Mouse (Mus musculus) limb, embryonic 13.5 days (tissue): ENCODE data around the gene Efna3. TPM values are rescaled to one million over a fixed set of nuclear protein-coding genes. Genes with fewer than 3 reads are reported as not detected.
A peak's percentile ranks its signal among the peaks of the same experiment; 100 is the strongest.

Experiments used
- ATAC-seq: fragments of 200-750 bp; cut with Nextera tagmentation; 2 replicates; pipeline ENCODE4 v1.8.0; 2017; ENCODE audit warnings: low read depth, moderate number of reproducible peaks, moderate TSS enrichment; ENCODE audit not compliant: low FRiP score
- H3K27ac ChIP-seq: fragments of 300-500 bp; sonication (generic); 2 replicates; pipeline ENCODE4 v1.5.1; 2015; ENCODE audit warnings: inconsistent platforms, mild to moderate bottlenecking, moderate library complexity
- H3K27me3 ChIP-seq: fragments of 300-500 bp; sonication (generic); 2 replicates; pipeline ENCODE4 v1.6.1; 2015; ENCODE audit warnings: mild to moderate bottlenecking, inconsistent platforms
- H3K36me3 ChIP-seq: fragments of 300-500 bp; sonication (generic); 2 replicates; pipeline ENCODE4 v1.6.1; 2015; ENCODE audit warnings: inconsistent platforms, mild to moderate bottlenecking, moderate library complexity
- H3K4me1 ChIP-seq: fragments of 300-500 bp; sonication (generic); 2 replicates; pipeline ENCODE4 v1.6.1; 2015; ENCODE audit warnings: inconsistent platforms
- H3K4me2 ChIP-seq: fragments of 300-500 bp; sonication (generic); replicated peaks from 2 replicates; pipeline ENCODE4 v1.6.1; 2015; ENCODE audit warnings: inconsistent platforms, mild to moderate bottlenecking, moderate library complexity
- H3K4me3 ChIP-seq: fragments of 300-500 bp; sonication (generic); 2 replicates; pipeline ENCODE4 v1.5.1; 2015; ENCODE audit warnings: moderate library complexity, mild to moderate bottlenecking, inconsistent platforms
- H3K9ac ChIP-seq: fragments of 300-500 bp; sonication (generic); 2 replicates; pipeline ENCODE4 v1.6.1; 2015; ENCODE audit warnings: mild to moderate bottlenecking, inconsistent platforms
- H3K9me3 ChIP-seq: fragments of 300-500 bp; sonication (generic); 2 replicates; pipeline ENCODE4 v1.6.1; 2016; ENCODE audit warnings: inconsistent platforms
- WGBS: fragments of 180-500 bp; shearing (Covaris S2); methylation state at CpG from one replicate; pipeline ENCODE4 v1.1.7; 2015; 5-methylcytosine and 5-hydroxymethylcytosine counted together
- polyA plus RNA-seq: library from polyadenylated mRNA; unstranded; fragments of >200 nt; fragmentation: Nextera tagmentation; extraction: Ambion mirVana; gene quantifications from 2 replicates; pipeline ENCODE4 v1.2.1, GENCODE M21; 2015

Efna3 gene
- polyA plus RNA-seq, 1 experiment from 2014 or later = 30.6 TPM

DNA sequence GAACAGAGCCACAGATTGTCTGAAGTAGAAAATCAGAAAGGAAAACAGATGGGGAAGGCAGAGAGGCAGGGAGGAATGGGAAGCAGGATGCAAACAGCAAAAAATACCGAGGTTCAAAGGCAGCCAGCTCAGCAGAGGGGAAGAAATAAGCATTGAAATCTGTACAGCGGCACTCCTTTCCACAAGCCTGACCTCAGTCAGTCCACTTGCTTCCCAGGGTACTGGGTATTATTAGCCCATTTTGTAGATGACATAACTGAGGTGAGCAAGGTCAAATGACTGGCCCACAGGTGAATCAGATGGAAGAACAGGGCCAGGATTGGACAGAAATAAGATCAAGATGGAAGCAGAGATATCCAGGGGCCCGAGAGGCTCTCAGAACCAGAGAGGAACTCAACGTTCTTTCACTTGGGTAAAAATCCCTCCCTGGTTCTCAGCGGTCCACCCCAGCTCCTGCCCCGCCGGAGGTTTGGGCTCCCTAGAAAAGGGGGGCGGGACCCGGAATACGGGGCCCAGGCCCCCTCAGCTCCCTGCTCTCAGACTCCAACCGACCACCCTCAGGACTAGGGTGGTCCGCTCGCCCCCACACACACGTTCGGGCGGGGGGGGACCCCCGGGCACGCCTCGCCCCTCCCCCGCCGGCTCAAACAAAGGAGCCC is 14.4 kb upstream of the Efna3 start:
- under 1% methylated on average over 17 of the region's 21 CpGs for WGBS
- H3K36me3 ChIP-seq = peaks cover 38% of the 10 kb centered on the region
- no peaks in the 10 kb centered on the region for H3K27me3 ChIP-seq
- peak overlapping the region; percentile 94 for H3K27ac ChIP-seq
- no peaks in the 10 kb centered on the region for H3K9me3 ChIP-seq
- peaks cover 75% of the 10 kb centered on the region for H3K4me1 ChIP-seq
- H3K4me2 ChIP-seq = peak overlapping the region; percentile 92
- peak overlapping the region; percentile 97 for H3K9ac ChIP-seq
- peak overlapping the region; percentile 88 for H3K4me3 ChIP-seq
- ATAC-seq = no peak; the same call in 1 of the 2 replicates

DNA sequence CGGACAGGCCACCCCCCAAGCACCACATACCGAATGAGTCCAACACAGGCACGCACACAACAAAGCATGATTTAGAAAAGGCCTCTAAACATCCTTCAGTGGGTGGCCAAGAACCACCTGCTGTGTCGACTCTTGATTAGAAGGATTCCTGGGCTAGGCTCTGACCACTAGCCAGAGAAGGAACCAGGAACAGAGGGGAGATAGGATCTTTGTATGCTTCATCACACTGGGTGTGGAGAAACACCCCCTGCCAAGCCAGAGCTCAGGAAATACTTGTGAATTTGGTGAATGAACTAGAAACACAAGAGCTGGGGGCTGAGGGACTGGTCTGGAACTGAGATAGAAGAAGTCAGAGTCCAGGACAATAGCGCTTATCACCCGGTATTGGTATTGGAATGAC is 13.8 kb upstream of the Efna3 start:
- peaks cover 81% of the 10 kb centered on the region for H3K4me1 ChIP-seq
- peak overlapping the region; percentile 92 for H3K4me2 ChIP-seq
- H3K27ac ChIP-seq = peak overlapping the region; percentile 94; the same call in 1 of the 2 replicates
- H3K9ac ChIP-seq = peak overlapping the region; percentile 97
- H3K36me3 ChIP-seq = peaks cover 32% of the 10 kb centered on the region
- no peak for ATAC-seq
- H3K9me3 ChIP-seq = no peaks in the 10 kb centered on the region
- WGBS = 13% methylated on average over 6 of the region's 6 CpGs
- no peaks in the 10 kb centered on the region for H3K27me3 ChIP-seq
- H3K4me3 ChIP-seq = peak overlapping the region; percentile 88

DNA sequence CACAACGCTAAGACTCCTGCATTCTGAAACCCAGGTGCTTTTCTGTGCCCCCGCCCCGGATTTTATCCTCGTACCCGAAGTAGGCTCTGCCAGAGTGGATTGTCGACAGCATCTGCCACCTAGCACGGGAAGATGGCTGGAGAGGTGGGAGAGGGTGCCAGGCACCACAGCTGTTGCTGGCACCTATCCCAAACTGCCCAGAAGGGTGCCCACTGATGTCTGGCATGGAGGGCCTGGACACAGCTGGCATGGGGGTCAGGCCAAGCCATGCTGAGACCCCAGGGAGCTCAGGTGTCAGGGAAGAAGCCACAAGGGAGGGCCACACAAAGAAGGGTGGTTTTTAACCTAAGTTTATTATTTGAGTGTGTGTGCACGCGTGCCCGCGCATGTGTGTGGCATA is 10.3 kb upstream of the Efna3 start:
- WGBS = 50% methylated on average over 11 of the region's 11 CpGs
- peaks cover 26% of the 10 kb centered on the region for H3K36me3 ChIP-seq
- H3K9me3 ChIP-seq = no peaks in the 10 kb centered on the region
- no peak for ATAC-seq
- no peak overlapping the region for H3K27ac ChIP-seq
- H3K27me3 ChIP-seq = no peaks in the 10 kb centered on the region
- peaks cover 62% of the 10 kb centered on the region for H3K4me1 ChIP-seq
- H3K9ac ChIP-seq = no peak overlapping the region
- H3K4me3 ChIP-seq = no peak overlapping the region
- peak overlapping the region; percentile 11 for H3K4me2 ChIP-seq

DNA sequence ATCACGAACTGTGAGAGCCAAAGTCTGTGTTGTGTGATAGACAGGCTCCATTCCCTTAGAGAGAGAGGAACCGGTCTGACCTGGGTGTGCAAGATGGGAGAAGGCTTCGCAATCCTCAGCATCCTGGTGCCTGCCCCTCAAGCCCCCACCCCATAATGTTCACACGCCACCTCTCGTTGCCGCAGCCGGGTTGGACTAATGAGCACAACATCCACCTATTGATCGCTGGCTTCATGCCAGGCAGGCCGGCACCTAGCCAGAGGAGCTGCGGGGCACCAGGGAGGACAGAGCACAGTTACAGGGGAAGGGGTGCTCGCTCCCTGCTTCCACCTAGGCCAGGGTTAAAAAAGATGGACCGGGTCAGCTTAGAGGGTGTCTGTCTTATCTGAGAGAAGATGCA is 9.7 kb upstream of the Efna3 start:
- no peak overlapping the region for H3K4me3 ChIP-seq
- 25% methylated on average over 12 of the region's 12 CpGs for WGBS
- no peak overlapping the region; the same call in 1 of the 2 replicates for H3K27ac ChIP-seq
- H3K36me3 ChIP-seq = peaks cover 26% of the 10 kb centered on the region
- H3K9me3 ChIP-seq = no peaks in the 10 kb centered on the region
- H3K27me3 ChIP-seq = no peaks in the 10 kb centered on the region; the same call in 1 of the 2 replicates
- no peak for ATAC-seq
- peak overlapping the region; percentile 1; the same call in 1 of the 2 replicates for H3K4me2 ChIP-seq
- H3K4me1 ChIP-seq = peaks cover 66% of the 10 kb centered on the region
- no peak overlapping the region for H3K9ac ChIP-seq

DNA sequence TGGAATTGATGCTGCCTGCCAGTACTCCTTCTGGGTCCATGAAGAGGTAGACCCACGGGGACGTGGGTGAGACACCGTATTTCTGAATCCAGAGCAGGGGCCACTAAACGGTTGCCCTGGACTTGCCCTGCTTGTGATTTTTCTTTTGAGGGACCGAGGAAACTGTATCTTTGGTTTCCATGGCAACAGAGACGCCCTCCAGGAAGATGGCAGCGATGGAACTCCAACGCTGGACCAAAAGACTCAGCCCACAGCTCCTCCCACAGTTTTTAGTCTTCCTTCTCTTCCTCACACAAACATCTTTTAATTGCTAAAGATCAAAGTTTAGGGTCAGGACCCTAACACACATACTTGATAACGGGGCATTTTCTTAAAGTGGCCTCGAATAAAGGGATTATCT is 9.2 kb upstream of the Efna3 start:
- Histone ChIP-seq H3K27me3 (no peaks in the 10 kb centered on the region; the same call in 1 of the 2 replicates), H3K9ac (no peak overlapping the region), H3K4me1 (peaks cover 70% of the 10 kb centered on the region), H3K36me3 (peaks cover 26% of the 10 kb centered on the region), H3K27ac (no peak overlapping the region), H3K9me3 (no peaks in the 10 kb centered on the region), H3K4me3 (no peak overlapping the region), H3K4me2 (no peak overlapping the region)
- 47% methylated on average over 10 of the region's 10 CpGs for WGBS
- ATAC-seq = no peak

DNA sequence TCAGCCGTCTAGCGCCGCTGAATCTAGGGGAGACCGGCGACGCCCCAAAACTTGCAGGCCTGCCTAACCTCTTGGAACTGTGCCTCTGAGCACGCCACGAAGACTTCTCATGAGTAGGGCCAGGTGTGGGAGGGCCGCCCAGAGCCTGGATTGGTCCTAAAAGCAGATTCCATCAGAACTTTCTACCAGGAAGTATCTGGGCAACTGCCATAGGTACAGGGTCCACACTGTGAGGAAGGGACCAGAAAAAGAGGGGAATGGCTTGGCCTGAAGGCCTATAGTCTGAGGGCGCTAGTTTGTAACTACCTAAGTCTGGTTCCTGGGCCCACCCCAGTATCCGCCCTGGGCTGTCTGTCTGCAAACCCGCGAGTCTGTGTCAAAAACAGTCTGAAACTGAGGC is 8.8 kb upstream of the Efna3 start:
- 70% methylated on average over 13 of the region's 13 CpGs for WGBS
- Histone ChIP-seq H3K27me3 (no peaks in the 10 kb centered on the region; the same call in 1 of the 2 replicates), H3K9ac (no peak overlapping the region), H3K4me1 (peaks cover 66% of the 10 kb centered on the region), H3K9me3 (no peaks in the 10 kb centered on the region), H3K4me2 (no peak overlapping the region), H3K27ac (no peak overlapping the region), H3K36me3 (peaks cover 26% of the 10 kb centered on the region), H3K4me3 (no peak overlapping the region)
- ATAC-seq = no peak

DNA sequence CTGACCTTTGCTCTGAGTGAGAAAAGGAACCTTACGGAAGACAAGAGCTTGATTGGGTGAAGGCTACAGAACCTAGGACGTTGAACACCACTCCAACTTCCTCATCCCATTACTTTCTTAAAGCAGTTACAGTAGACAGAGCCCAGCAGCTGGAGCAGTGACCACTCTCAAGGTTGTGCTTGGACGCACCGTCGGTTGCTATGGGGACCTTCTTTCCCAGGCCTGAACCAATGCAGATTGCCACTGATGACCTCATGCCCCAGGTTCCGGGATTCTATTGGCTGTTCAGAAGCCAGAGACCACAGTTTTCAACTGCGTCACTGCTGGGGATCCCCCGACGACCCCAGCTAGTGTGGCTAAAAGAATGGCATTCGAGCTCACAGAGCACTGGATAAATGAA is 8.2 kb upstream of the Efna3 start:
- no peak overlapping the region for H3K4me3 ChIP-seq
- no peaks in the 10 kb centered on the region for H3K9me3 ChIP-seq
- 20% methylated on average over 10 of the region's 10 CpGs for WGBS
- 0 out of 2 replicates have a peak, but pooled peaks have one; percentile 49 for ATAC-seq
- H3K36me3 ChIP-seq = peaks cover 26% of the 10 kb centered on the region
- H3K27ac ChIP-seq = no peak overlapping the region
- no peak overlapping the region for H3K4me2 ChIP-seq
- H3K4me1 ChIP-seq = peaks cover 60% of the 10 kb centered on the region
- H3K27me3 ChIP-seq = no peaks in the 10 kb centered on the region; the same call in 1 of the 2 replicates
- no peak overlapping the region for H3K9ac ChIP-seq

DNA sequence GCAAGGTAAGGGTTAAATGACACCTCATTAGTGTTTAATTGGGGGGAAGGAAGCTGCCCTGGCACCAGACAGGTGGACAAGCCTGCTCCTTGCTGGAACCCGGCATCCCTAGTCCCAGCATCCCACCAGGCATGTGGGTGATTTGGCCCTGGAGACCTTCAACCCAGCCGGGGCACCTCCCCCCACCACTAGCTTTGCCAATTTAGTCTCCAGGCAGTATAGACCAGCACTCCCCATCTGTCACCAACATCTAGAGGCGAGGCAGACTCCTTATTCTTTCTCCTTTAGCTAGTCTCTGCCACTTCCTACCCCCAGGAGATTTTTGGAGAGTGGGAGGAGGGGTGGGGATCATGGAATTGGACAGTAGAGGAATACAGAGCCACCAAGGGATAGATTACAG is 7.6 kb upstream of the Efna3 start:
- Histone ChIP-seq H3K27ac (no peak overlapping the region), H3K4me1 (peaks cover 54% of the 10 kb centered on the region), H3K27me3 (no peaks in the 10 kb centered on the region; the same call in 1 of the 2 replicates), H3K9ac (no peak overlapping the region), H3K36me3 (peaks cover 26% of the 10 kb centered on the region), H3K4me3 (no peak overlapping the region), H3K4me2 (no peak overlapping the region), H3K9me3 (no peaks in the 10 kb centered on the region)
- WGBS = 33% methylated on average over 3 of the region's 3 CpGs
- no peak for ATAC-seq

DNA sequence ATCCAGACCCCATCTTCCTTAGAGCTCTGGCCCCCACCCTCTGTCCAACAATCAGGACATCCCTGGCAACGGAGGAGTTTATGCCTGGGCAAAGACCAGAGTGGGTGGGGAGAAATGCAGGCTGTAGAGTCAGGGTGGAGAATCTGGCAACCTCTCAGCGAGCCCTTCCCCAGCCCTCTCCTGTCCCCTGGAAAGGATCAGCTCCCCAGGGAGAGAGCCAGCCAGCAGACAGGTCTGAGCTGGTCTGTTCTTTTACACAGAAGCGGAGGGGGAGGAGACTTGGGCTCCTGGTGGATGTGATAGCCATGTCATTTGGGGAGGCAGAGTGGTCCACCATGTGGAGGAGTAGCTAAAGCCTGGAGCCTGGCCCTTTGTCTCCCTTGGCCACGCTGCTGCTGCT is 5.9 kb upstream of the Efna3 start:
- Histone ChIP-seq H3K36me3 (peaks cover 9% of the 10 kb centered on the region), H3K27ac (no peak overlapping the region), H3K4me2 (no peak overlapping the region; the same call in 1 of the 2 replicates), H3K9ac (0 out of 2 replicates have a peak overlapping the region, but pooled peaks have one; percentile 35), H3K9me3 (no peaks in the 10 kb centered on the region), H3K4me3 (no peak overlapping the region), H3K4me1 (peaks cover 40% of the 10 kb centered on the region), H3K27me3 (no peaks in the 10 kb centered on the region; the same call in 1 of the 2 replicates)
- WGBS = 22% methylated on average over 4 of the region's 4 CpGs
- no peak for ATAC-seq

DNA sequence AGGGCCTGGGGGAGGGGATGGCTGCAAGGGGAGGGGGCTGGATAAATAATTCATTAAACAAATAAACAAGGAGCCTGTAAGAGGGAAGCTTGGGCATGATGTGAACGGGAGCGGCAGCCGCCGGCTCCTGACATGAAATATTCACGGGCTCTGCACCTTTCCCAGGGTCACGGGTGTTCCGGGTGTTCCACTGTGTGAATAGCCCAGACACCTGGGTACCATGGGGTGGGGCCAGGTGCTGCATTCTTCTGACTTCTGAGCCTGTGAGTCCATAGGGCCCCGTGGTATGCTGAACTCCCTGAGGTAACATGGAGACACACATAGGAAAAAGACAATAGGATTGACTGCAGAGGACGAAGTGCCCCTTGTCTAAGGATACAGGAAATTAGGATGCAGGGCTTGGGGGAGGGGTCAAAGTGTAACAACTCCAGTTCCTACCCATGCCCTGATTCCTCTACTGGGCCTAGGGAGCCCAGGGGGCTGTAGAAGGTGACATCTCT is 4.7 kb upstream of the Efna3 start:
- H3K27ac ChIP-seq = no peak overlapping the region
- peaks cover 33% of the 10 kb centered on the region for H3K4me1 ChIP-seq
- no peaks in the 10 kb centered on the region; the same call in 1 of the 2 replicates for H3K27me3 ChIP-seq
- H3K4me3 ChIP-seq = no peak overlapping the region
- H3K9ac ChIP-seq = 0 out of 2 replicates have a peak overlapping the region, but pooled peaks have one; percentile 4
- 24% methylated on average over 9 of the region's 9 CpGs for WGBS
- no peaks in the 10 kb centered on the region for H3K36me3 ChIP-seq
- H3K4me2 ChIP-seq = no peak overlapping the region
- no peaks in the 10 kb centered on the region for H3K9me3 ChIP-seq
- no peak for ATAC-seq

DNA sequence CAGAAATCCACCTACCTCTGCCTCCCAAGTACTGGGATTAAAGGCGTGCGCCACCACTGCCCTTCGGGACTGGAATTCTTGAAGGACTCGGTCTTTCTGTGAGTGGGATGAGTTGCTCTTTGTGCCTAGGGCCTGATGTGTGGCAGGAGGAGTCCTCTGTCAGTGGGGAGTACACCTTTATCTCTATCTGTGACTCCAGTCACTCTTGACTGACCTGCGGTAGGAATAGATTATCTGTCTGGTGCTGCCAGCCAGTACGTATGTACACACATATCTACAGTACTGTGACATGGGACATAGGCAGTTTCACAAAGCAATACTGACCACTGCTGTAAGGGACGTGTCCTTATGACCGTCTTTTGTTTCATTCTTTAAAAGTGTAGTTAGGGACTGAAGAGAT is 3.1 kb upstream of the Efna3 start:
- Histone ChIP-seq H3K9me3 (no peaks in the 10 kb centered on the region), H3K27me3 (peaks cover 8% of the 10 kb centered on the region; the same call in 1 of the 2 replicates), H3K27ac (no peak overlapping the region), H3K9ac (no peak overlapping the region), H3K36me3 (no peaks in the 10 kb centered on the region), H3K4me2 (no peak overlapping the region), H3K4me3 (no peak overlapping the region), H3K4me1 (peaks cover 36% of the 10 kb centered on the region)
- no peak for ATAC-seq
- 90% methylated on average over 8 of the region's 8 CpGs for WGBS

DNA sequence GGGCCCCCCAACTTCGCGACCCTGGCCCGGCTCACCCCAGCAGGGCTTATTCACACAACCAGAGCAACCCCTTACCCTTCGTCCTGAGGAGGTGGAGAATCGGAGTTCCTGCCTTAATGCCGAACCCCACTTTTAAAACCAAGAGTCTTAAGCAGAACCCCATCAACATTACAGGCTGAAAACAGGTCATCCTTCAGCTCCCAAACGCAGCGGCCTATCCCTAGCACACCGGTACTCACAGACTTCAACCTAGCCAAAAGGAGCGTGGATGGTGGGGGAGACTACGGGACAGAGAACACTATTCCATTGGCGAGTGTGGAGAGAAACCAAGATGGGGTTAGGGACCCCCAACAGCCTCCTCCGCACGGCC is 649 bp downstream of the Efna3 start:
- ATAC-seq = 0 out of 2 replicates have a peak, but pooled peaks have one; percentile 1
- Histone ChIP-seq H3K36me3 (no peaks in the 10 kb centered on the region), H3K27ac (peak overlapping the region; percentile 22; the same call in 1 of the 2 replicates), H3K4me1 (peaks cover 51% of the 10 kb centered on the region), H3K9me3 (no peaks in the 10 kb centered on the region), H3K9ac (peak overlapping the region; percentile 81), H3K4me3 (peak overlapping the region; percentile 74), H3K27me3 (peaks cover 40% of the 10 kb centered on the region), H3K4me2 (peak overlapping the region; percentile 98)
- under 1% methylated on average over 12 of the region's 14 CpGs for WGBS
